Mouse (Mus musculus) v-Abl transformed pro-B cells (cell line): Measurements from ENCODE around the gene Eno1.

ENCODE experiments used
- in situ Hi-C, 2 experiments: fragments of 400-800 bp; cut with MboI; formaldehyde crosslinking; loops; one replicate each; pipeline ENCODE4 v1.15.1; 2025; ENCODE audit not compliant: unreplicated experiment in 2 of 2

Gene Eno1

GRCm38 (mm10) chr4:150248009-150248408, 11.5 kb downstream of the Eno1 start:
- in situ Hi-C loops: loop anchor here in 1 of 2 experiments (5.0 kb wide), 1 partner anchor 61 kb away; no protein-coding TSS in a partner anchor

DNA sequence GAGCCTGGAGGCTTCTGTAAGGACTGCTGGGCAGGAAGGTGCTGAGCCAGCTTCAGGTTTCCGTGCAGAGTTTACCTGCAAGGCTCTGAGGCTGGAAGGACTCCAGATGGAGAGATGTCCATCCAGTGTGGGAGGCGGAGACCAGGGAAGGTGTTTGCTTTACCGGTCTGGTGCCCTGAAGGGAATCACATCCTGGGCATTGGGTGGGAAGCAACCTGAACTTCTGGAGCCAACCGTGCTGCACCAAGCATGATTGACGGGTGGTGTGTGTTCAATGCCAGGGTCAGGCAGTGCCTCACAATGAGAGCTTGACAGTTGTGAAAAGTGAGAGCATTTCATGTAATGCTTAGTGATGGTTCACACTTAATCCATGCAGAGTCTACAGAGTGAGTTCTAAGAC, 12.4 kb downstream of the Eno1 start:
- in situ Hi-C loops: loop anchor here in 1 of 2 experiments (5.0 kb wide), 1 partner anchor 62 kb away; no protein-coding TSS in a partner anchor

GRCm38 (mm10) chr4:150249731-150250270, 13.3 kb downstream of the Eno1 start:
- in situ Hi-C loops: loop anchor here (5.0 to 25.0 kb wide), 2 partner anchors 62 to 662 kb away; partner anchors contain the start of genes Park7 (in 1 of the 2) and Tnfrsf9 (in 1 of the 2)

- in situ Hi-C loops: loop anchor here in 1 of 2 experiments (25.0 kb wide), 1 partner anchor 662 kb away; the partner anchor contains the start of genes Park7 and Tnfrsf9
Measured at GRCm38 (mm10) chr4:150250549-150251422, 14.3 kb downstream of the Eno1 start.

DNA sequence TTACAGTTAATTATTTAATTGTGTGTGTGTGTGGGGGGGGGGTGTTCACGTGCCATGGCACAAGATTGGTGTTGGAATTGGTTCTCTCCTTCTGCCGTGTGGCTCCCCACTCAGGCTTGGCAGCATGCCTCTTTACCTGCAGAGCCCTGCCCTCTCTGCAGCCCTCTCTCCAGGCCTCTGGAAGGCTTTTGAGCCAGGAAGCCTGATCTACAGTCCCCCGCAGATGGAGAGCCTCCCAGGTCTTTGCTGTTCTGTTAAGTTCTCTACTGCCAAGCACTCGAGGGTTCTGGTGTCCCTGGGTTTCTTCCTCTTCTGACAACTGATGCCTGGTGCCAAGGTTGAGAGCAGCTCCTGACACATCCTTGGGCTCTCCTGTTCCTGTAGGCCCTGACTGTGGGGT, 17.9 kb downstream of the Eno1 start:
- in situ Hi-C loops: loop anchor here in 1 of 2 experiments (25.0 kb wide), 1 partner anchor 658 kb away; the partner anchor contains the start of genes Park7 and Tnfrsf9

GRCm38 (mm10) chr4:150255181-150255580, 18.7 kb downstream of the Eno1 start:
- in situ Hi-C loops: loop anchor here (5.0 to 25.0 kb wide), 3 partner anchors 212 to 657 kb away; partner anchors contain the start of genes Park7 (in 1 of the 2) and Tnfrsf9 (in 1 of the 2)

DNA sequence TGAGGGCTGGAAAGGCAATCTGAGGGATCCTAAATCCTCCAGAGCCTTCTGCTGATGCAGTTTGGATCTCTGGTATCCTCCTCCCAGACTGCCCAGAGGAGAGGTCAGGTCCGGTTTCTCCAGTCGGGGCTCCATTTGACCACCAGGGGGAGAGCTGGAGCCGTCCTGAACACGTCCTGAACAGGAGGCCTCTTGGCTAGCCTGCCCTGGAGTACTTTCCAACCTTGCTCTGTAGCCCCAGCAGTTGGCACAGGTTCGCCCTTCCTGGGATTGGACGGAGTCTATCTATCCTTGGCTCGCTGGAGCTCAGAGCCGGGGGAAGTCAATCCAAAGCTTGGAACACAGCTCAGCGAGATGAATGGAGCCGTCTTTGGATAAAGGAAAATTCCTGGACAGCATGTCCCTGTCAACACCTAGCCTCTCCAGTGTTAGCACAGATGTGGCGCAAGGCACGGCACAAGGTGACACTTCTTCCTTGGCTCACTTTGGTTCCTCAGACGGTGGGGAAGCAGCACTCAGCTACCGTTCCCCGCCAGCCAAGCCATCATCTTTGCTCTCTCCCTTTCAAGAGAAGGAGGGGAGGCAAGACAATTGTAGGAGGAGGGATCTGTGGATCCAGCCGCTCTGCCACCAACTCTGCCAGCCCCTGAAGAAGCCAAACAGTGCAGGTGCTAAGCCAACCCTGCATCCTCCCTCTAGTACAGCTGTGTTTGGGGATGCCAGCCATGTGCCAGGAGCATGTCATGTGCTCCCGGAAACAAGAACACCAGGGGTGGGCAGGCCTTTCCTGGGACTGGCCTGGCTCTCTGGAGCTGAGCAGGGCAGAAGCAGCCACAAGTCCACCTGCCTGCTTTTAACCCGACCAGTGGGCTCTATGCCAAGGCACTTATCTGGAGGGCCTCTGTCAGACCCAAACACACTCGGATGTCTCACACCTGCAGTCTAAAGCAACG, 21.0 kb downstream of the Eno1 start:
- in situ Hi-C loops: loop anchor here (5.0 to 25.0 kb wide), 3 partner anchors 210 to 655 kb away; partner anchors contain the start of genes Park7 (in 1 of the 2) and Tnfrsf9 (in 1 of the 2)

DNA sequence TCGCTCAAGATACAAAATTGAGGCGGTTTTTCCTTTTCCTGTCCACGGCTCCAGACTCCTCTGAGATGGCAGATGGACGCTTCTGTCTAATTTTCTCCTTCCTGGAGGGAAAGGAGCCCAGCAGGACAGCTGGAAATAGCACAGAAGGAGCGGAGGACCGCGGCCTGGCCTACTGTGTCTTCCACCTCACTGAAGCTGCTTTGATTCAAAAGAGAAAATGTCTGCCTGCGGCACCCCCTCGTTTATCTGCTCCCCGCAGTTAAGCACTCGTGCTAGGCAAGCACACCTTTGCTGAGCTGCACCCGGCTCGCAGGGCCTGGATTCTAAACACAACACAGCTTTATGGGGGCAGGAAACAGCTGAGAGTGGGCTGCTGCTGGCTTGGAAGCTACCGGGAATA, 21.9 kb downstream of the Eno1 start:
- in situ Hi-C loops: loop anchor here (5.0 to 25.0 kb wide), 3 partner anchors 209 to 654 kb away; partner anchors contain the start of genes Park7 (in 1 of the 2) and Tnfrsf9 (in 1 of the 2)

DNA sequence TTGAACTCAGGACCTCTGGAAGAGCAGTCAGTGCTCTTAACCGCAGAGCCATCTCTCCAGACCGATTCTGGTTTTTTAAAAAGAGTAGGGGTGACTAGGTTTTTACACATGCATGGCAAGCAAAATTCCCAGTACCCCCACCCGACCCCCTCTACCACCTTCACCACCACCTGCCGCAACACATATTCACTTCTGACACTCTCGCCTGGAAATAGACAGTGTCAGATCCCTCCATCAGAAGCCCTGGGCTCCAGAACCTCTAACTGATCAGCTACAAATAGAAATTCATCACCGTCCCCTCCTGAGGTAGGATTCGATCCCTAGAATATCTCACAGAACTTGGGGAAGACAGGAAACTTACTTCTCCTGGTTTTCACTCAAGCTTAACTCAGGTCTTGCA, 23.1 kb downstream of the Eno1 start:
- in situ Hi-C loops: loop anchor here (5.0 to 25.0 kb wide), 3 partner anchors 208 to 653 kb away; partner anchors contain the start of genes Park7 (in 1 of the 2) and Tnfrsf9 (in 1 of the 2)

DNA sequence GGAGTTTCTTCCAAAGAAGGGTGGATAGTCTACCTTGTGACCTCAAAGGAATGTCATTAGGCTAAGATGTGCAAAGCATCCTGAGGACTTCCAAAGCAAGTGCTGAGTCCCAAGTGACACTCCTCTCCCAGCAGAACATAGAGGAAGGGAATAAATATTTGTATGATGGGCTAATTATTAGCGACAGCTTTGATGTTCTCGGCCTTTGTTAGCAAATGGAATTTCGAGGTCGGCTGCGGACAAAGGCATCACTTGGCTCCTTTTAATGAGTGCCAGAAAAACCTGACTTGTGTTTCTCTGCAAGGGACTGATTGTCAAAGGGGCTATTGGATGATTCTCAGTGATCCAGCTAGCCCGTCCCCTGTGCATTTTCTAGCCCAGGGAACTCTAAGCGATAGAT, 23.6 kb downstream of the Eno1 start:
- in situ Hi-C loops: loop anchor here (5.0 to 25.0 kb wide), 5 partner anchors 82 to 652 kb away; partner anchors contain the start of genes Park7 (in 1 of the 2) and Tnfrsf9 (in 1 of the 2)

DNA sequence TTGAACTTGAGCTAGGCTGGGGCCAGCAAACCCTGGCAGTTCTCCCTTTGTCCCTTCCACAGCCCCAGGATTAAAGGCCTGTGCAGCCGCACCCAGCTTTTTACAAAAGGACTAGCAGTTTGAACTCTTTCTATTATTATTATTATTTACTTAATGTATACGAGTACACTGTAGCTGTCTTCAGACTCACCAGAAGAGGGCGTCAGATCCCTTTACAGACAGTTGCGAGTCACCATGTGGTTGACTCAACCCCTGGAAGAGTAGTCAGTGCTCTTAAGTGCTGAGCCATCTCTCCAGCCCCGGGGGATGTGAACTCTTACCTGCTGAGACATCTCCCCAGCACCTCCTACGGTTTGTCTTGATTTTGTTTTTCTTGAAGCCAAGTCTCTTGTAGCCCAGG, 24.2 kb downstream of the Eno1 start:
- in situ Hi-C loops: loop anchor here (5.0 to 25.0 kb wide), 5 partner anchors 82 to 652 kb away; partner anchors contain the start of genes Park7 (in 1 of the 2) and Tnfrsf9 (in 1 of the 2)

DNA sequence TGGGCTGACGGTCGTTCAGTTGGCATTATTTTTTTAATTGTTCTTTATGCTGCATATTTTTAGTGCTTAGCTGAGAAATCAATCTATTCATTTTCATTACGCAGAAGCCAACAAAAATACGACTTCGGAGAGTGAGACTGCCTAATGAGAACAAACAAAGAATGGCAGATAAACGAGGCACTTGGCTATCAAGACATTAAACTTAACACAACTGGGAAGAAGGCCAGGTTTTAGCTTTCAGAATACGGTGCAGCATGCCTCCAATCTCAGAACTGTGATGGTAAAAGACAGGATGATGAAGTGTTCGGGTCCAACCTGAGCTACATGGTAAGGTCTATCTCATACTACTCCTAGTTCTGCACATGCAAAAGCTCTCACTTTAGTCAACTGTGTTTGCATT, 25.8 kb downstream of the Eno1 start:
- in situ Hi-C loops: loop anchor here (5.0 to 25.0 kb wide), 5 partner anchors 80 to 650 kb away; partner anchors contain the start of genes Park7 (in 1 of the 2) and Tnfrsf9 (in 1 of the 2)

DNA sequence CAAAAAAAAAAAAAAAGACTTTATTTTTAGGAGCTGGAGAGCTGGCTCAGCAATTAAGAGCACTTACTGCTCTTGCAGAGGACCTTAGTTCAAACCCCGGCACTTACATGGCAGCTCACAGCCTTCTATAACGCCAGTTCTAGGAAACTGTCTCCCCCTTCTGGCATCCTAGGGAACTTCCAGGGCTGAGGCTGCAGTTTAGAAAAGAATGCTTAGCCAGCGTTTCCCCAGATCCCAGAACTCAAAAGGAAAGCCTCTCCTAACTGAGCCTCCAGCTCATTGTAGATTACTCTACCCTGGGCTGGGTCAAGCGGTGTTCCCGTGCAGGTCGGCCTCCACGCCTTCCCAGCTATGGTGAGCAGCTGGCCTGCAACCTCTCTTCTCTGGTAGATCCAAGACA, 28.4 kb downstream of the Eno1 start:
- in situ Hi-C loops: loop anchor here (5.0 to 25.0 kb wide), 5 partner anchors 77 to 647 kb away; partner anchors contain the start of genes Park7 (in 1 of the 2) and Tnfrsf9 (in 1 of the 2)

DNA sequence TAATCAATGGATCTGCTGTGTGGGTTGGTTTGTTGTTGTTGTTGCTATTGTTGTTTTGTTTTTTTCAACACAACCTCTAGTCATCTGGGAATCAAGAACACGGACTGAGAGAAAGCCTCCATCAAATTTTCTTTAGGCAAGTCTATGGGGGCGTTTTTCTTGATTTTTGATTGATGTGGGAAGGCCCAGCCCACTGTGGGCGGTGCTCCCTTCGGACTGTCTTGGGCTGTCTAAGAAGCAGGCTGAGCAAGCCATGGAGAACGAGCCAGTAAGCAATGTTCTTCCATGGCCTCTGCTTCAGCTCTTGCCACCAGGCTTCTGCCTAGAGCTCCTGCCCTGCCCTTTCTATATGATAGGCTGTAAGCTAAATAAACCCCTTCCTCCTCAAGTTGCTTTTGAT, 28.9 kb downstream of the Eno1 start:
- in situ Hi-C loops: loop anchor here (10.0 to 25.0 kb wide), 3 partner anchors 79 to 647 kb away; partner anchors contain the start of genes Park7 (in 1 of the 2) and Tnfrsf9 (in 1 of the 2)

- in situ Hi-C loops: loop anchor here (10.0 to 25.0 kb wide), 3 partner anchors 78 to 646 kb away; partner anchors contain the start of genes Park7 (in 1 of the 2) and Tnfrsf9 (in 1 of the 2)
Measured at GRCm38 (mm10) chr4:150266655-150267223, 30.2 kb downstream of the Eno1 start.

GRCm38 (mm10) chr4:150268674-150269653, 32.4 kb downstream of the Eno1 start:
- in situ Hi-C loops: loop anchor here (10.0 to 25.0 kb wide), 3 partner anchors 76 to 643 kb away; partner anchors contain the start of genes Park7 (in 1 of the 2) and Tnfrsf9 (in 1 of the 2)

GRCm38 (mm10) chr4:150269679-150270078, 33.2 kb downstream of the Eno1 start:
- in situ Hi-C loops: loop anchor here (10.0 to 25.0 kb wide), 3 partner anchors 75 to 643 kb away; partner anchors contain the start of genes Park7 (in 1 of the 2) and Tnfrsf9 (in 1 of the 2)
